Mouse (Mus musculus): ENCODE data around the gene Atp5b. TPM values are rescaled to one million over a fixed set of nuclear protein-coding genes. Genes with fewer than 3 reads are reported as not detected.

The Atp5b gene
- polyA plus RNA-seq, 1 experiment, result 224 TPM

GRCm38 (mm10) chr10:128133650-128134332, 50.7 kb downstream of the Atp5b start:
- Histone ChIP-seq H3K9me3 (ENCODE audit: control insufficient read depth, low read length) (no peaks in the 10 kb centered on the region), H3K36me3 (ENCODE audit: control insufficient read depth) (peaks cover 45% of the 10 kb centered on the region), H3K4me3 (replicated peaks) (no peak overlapping the region), H3K4me1 (ENCODE audit: control insufficient read depth) (no peaks in the 10 kb centered on the region), H3K27me3 (ENCODE audit: control insufficient read depth) (no peaks in the 10 kb centered on the region)
- TF ChIP-seq GATA1 (IDR thresholded peaks at IDR 0.05; ENCODE audit: low read length), result no peak
- TF ChIP-seq TAL1 (IDR thresholded peaks at IDR 0.05; ENCODE audit: low read length), result no peak

- TF ChIP-seq GATA1 (IDR thresholded peaks at IDR 0.05; ENCODE audit: low read length) (no peak), TAL1 (IDR thresholded peaks at IDR 0.05; ENCODE audit: low read length) (no peak)
- no peaks in the 10 kb centered on the region for H3K27me3 ChIP-seq (ENCODE audit: control insufficient read depth)
- no peaks in the 10 kb centered on the region for H3K4me1 ChIP-seq (ENCODE audit: control insufficient read depth)
- H3K9me3 ChIP-seq (ENCODE audit: control insufficient read depth, low read length), result no peaks in the 10 kb centered on the region
- no peak overlapping the region for H3K4me3 ChIP-seq (replicated peaks)
- peaks cover 36% of the 10 kb centered on the region for H3K36me3 ChIP-seq (ENCODE audit: control insufficient read depth)
These were observed 52.3 kb downstream of the Atp5b start for GRCm38 (mm10) chr10:128135374-128135773.

Other genes with a start within 250 kb of the Atp5b start
- gene Rdh19, start 233.3 kb upstream of the Atp5b start, polyA plus RNA-seq (2012), result not detected in 2 replicates
- gene Rdh16f2, start 216.8 kb upstream of the Atp5b start, polyA plus RNA-seq (2012), result not detected in 2 replicates
- gene Rdh7, start 194.5 kb upstream of the Atp5b start, polyA plus RNA-seq (2012), result not detected in 2 replicates
- gene Sdr9c7, start 184.8 kb upstream of the Atp5b start, polyA plus RNA-seq (2012), result not detected in 2 replicates
- not detected in 2 replicates for gene Hsd17b6, start 75.7 kb upstream of the Atp5b start, polyA plus RNA-seq (2012)
- gene Prim1, start 68.1 kb upstream of the Atp5b start, polyA plus RNA-seq (2012), result 1.3 TPM in 2 replicates
- 10.5 and 11.0 TPM in 2 replicates for gene Naca, start 47.7 kb upstream of the Atp5b start, polyA plus RNA-seq (2012)
- gene Ptges3, start 24.3 kb upstream of the Atp5b start, polyA plus RNA-seq (2012), result 8.6 and 11.8 TPM in 2 replicates
- 3.2 and 3.6 TPM in 2 replicates for gene Baz2a, start 8.3 kb downstream of the Atp5b start, polyA plus RNA-seq (2012)
- gene Rbms2, start 97.0 kb downstream of the Atp5b start, polyA plus RNA-seq (2012), result 0.72 and 0.93 TPM in 2 replicates
- gene Gls2, start 111.2 kb downstream of the Atp5b start, polyA plus RNA-seq (2012), result not detected in 2 replicates
- 0.10 and 0.18 TPM in 2 replicates for gene Spryd4, start 128.5 kb downstream of the Atp5b start, polyA plus RNA-seq (2012)
- gene Mip, start 142.6 kb downstream of the Atp5b start, polyA plus RNA-seq (2012), result 0.03 TPM in 1 of 2 replicates, not detected in the other
- gene Timeless, start 148.8 kb downstream of the Atp5b start, polyA plus RNA-seq (2012), result 2.7 and 3.0 TPM in 2 replicates
- gene Apon, start 170.8 kb downstream of the Atp5b start, polyA plus RNA-seq (2012), result 0.02 and 0.04 TPM in 2 replicates
- gene Apof, start 185.4 kb downstream of the Atp5b start, polyA plus RNA-seq (2012), result not detected in 2 replicates
- gene Stat2, start 187.3 kb downstream of the Atp5b start, polyA plus RNA-seq (2012), result 0.16 and 0.23 TPM in 2 replicates
- gene Il23a, start 215.5 kb downstream of the Atp5b start, polyA plus RNA-seq (2012), result not detected in 2 replicates
- 0.31 and 0.44 TPM in 2 replicates for gene Pan2, start 220.1 kb downstream of the Atp5b start, polyA plus RNA-seq (2012)
- 2.3 and 3.2 TPM in 2 replicates for gene Cnpy2, start 239.2 kb downstream of the Atp5b start, polyA plus RNA-seq (2012)

All from erythroblast, embryonic 14.5 days (primary cell).